Mouse (Mus musculus) midbrain, postnatal 0 days (tissue): ENCODE data around the gene Ptprm. TPM values are rescaled to one million over a fixed set of nuclear protein-coding genes. Genes with fewer than 3 reads are reported as not detected.

Experiments
- ATAC-seq: fragments of 200-750 bp; cut with Nextera tagmentation; 2 replicates; pipeline ENCODE4 v1.8.0; 2017; ENCODE audit warnings: moderate number of reproducible peaks, mild to moderate bottlenecking, moderate TSS enrichment, moderate library complexity; ENCODE audit not compliant: low FRiP score
- DNase-seq: peaks from one replicate; pipeline ENCODE4 v3.0.0-alpha.2; 2015; ENCODE audit warnings: low spot score
- H3K27ac ChIP-seq: fragments of 300-500 bp; sonication (generic); 2 replicates; pipeline ENCODE4 v1.5.1; 2014; ENCODE audit warnings: low read depth, mild to moderate bottlenecking, low read length, mixed read lengths
- H3K27me3 ChIP-seq: fragments of 300-500 bp; sonication (generic); 2 replicates; pipeline ENCODE4 v1.6.1; 2014; ENCODE audit warnings: low read length, control low read depth, mixed read lengths; ENCODE audit not compliant: insufficient read depth
- H3K36me3 ChIP-seq: fragments of 300-500 bp; sonication (generic); 2 replicates; pipeline ENCODE4 v1.6.1; 2014; ENCODE audit warnings: low read length, control low read depth, mixed read lengths; ENCODE audit not compliant: insufficient read depth
- H3K4me1 ChIP-seq: fragments of 300-500 bp; sonication (generic); 2 replicates; pipeline ENCODE4 v1.6.1; 2014; ENCODE audit warnings: mild to moderate bottlenecking, control low read depth, antibody characterized with exemption, low read length, mixed read lengths; ENCODE audit not compliant: insufficient read depth
- H3K4me2 ChIP-seq: fragments of 300-500 bp; sonication (generic); 2 replicates; pipeline ENCODE4 v1.6.1; 2014; ENCODE audit warnings: low read depth, mild to moderate bottlenecking, low read length, mixed read lengths; ENCODE audit not compliant: poor library complexity, severe bottlenecking
- H3K4me3 ChIP-seq: fragments of 300-500 bp; sonication (generic); 2 replicates; pipeline ENCODE4 v1.5.1; 2014; ENCODE audit warnings: low read depth, mild to moderate bottlenecking, low read length, moderate library complexity
- H3K9ac ChIP-seq: fragments of 300-500 bp; sonication (generic); replicated peaks from 2 replicates; pipeline ENCODE4 v1.6.1; 2014; ENCODE audit warnings: mild to moderate bottlenecking, low read length, moderate library complexity, mixed read lengths; ENCODE audit not compliant: poor library complexity, severe bottlenecking
- H3K9me3 ChIP-seq: fragments of 300-500 bp; sonication (generic); 2 replicates; pipeline ENCODE4 v1.6.1; 2016; ENCODE audit warnings: low read length, control low read depth
- CTCF ChIP-seq: IDR thresholded peaks from 2 replicates; pipeline ENCODE4 v1.5.1; 2016; ENCODE audit warnings: antibody characterized with exemption, mild to moderate bottlenecking
- WGBS: fragments of 180-500 bp; shearing (Covaris S2); extraction: QIAGEN DNeasy Blood & Tissue Kit; methylation state at CpG from one replicate; pipeline ENCODE4 v1.1.7; 2014; 5-methylcytosine and 5-hydroxymethylcytosine counted together
- polyA plus RNA-seq: library from polyadenylated mRNA; unstranded; fragments of >200 nt; fragmentation: Nextera tagmentation; extraction: Ambion mirVana; gene quantifications from 2 replicates; pipeline ENCODE4 v1.2.1, GENCODE M21; 2015
- total RNA-seq: library from RNA; depleted of rRNA; stranded (reverse); fragments of >200 nt; gene quantifications from 2 replicates; pipeline ENCODE4 v1.2.3, GENCODE M21; 2014; rRNA removed

The Ptprm gene
- 43.5 and 45.4 TPM in 2 replicates for total RNA-seq
- 15.9 and 18.3 TPM in 2 replicates for polyA plus RNA-seq

DNA sequence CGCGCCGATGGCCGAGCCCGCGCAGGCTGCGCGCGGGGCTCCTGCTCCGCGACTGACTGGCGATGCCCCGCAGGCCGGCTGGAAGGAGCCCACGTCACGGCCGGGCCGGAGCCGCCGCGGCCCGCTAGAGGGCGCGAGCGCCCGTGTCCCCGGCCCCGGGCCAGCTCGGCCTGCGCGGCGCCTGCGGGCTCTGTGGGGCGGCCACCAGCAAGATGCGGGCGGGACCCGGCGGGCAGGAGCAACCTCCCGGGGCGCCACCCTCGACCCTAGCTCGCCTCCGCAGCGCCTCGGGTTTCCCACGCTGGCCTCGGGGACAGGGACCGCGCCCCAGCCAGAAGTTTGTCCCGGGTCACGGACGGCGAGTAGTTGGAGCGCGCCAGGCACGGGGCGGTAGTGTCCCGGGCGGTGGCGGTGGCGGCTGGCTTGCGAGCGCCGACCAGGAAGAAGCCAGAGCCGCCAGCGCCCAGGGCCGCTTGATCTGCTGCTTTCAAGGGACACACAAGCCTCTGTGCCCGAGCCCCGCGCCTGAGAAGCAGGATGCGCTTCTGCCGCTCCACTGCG is at the start of gene Ptprm:
TSS of gene Ptprm (minus strand) at position 7 of the 561 bp plus-strand sequence.
- ATAC-seq (peak; percentile 92), DNase-seq (peak; percentile 86)
- Histone ChIP-seq H3K4me3 (peak within 1 kb of the TSS; percentile 77), H3K9me3 (no peaks in the 10 kb centered on the region), H3K27ac (peak within 1 kb of the TSS; percentile 62), H3K27me3 (no peaks in the 10 kb centered on the region), H3K4me1 (no peaks in the 10 kb centered on the region), H3K4me2 (peak within 1 kb of the TSS; percentile 95), H3K9ac (peak within 1 kb of the TSS; percentile 70), H3K36me3 (no peaks in the 10 kb centered on the region)
- peak; percentile 46 for TF ChIP-seq CTCF
- 0% methylated on average over 65 of the region's 73 CpGs for WGBS

GRCm38 (mm10) chr17:67396205-67396604 is 41.9 kb upstream of the Ptprm start:
- Histone ChIP-seq H3K27ac (no peak overlapping the region), H3K9ac (no peak overlapping the region), H3K4me1 (no peaks in the 10 kb centered on the region), H3K9me3 (no peaks in the 10 kb centered on the region), H3K4me3 (no peak overlapping the region), H3K27me3 (no peaks in the 10 kb centered on the region), H3K36me3 (no peaks in the 10 kb centered on the region), H3K4me2 (no peak overlapping the region)
- ATAC-seq (no peak), DNase-seq (no peak)
- TF ChIP-seq CTCF = no peak
- WGBS = 74% methylated on average over 2 of the region's 2 CpGs

- Histone ChIP-seq H3K36me3 (no peaks in the 10 kb centered on the region), H3K9me3 (no peaks in the 10 kb centered on the region), H3K27ac (no peak overlapping the region), H3K4me2 (no peak overlapping the region), H3K9ac (no peak overlapping the region), H3K4me3 (no peak overlapping the region), H3K4me1 (no peaks in the 10 kb centered on the region), H3K27me3 (no peaks in the 10 kb centered on the region)
- 39% methylated on average over 5 of the region's 5 CpGs for whole genome bisulfite sequencing
- DNase-seq (no peak), ATAC-seq (no peak)
- no peak for TF ChIP-seq CTCF
Observed at GRCm38 (mm10) chr17:67390851-67391250, 36.6 kb upstream of the Ptprm start.

GRCm38 (mm10) chr17:67388171-67388570 is 33.9 kb upstream of the Ptprm start:
- DNase-seq (no peak), ATAC-seq (no peak)
- H3K36me3 ChIP-seq = no peaks in the 10 kb centered on the region
- H3K27me3 ChIP-seq = no peaks in the 10 kb centered on the region
- H3K4me2 ChIP-seq = no peak overlapping the region
- H3K9ac ChIP-seq = no peak overlapping the region
- no peaks in the 10 kb centered on the region for H3K9me3 ChIP-seq
- no peak overlapping the region for H3K27ac ChIP-seq
- H3K4me3 ChIP-seq = no peak overlapping the region
- WGBS = 72% methylated on average over 7 of the region's 7 CpGs
- TF ChIP-seq CTCF = no peak
- H3K4me1 ChIP-seq = no peaks in the 10 kb centered on the region

GRCm38 (mm10) chr17:67385286-67385685 is 31.0 kb upstream of the Ptprm start:
- Histone ChIP-seq H3K9ac (no peak overlapping the region), H3K4me3 (no peak overlapping the region), H3K4me1 (no peaks in the 10 kb centered on the region), H3K27ac (no peak overlapping the region), H3K27me3 (no peaks in the 10 kb centered on the region), H3K4me2 (no peak overlapping the region), H3K9me3 (no peaks in the 10 kb centered on the region), H3K36me3 (no peaks in the 10 kb centered on the region)
- DNase-seq (no peak), ATAC-seq (no peak)
- WGBS = 60% methylated on average over 6 of the region's 6 CpGs
- TF ChIP-seq CTCF = no peak

DNA sequence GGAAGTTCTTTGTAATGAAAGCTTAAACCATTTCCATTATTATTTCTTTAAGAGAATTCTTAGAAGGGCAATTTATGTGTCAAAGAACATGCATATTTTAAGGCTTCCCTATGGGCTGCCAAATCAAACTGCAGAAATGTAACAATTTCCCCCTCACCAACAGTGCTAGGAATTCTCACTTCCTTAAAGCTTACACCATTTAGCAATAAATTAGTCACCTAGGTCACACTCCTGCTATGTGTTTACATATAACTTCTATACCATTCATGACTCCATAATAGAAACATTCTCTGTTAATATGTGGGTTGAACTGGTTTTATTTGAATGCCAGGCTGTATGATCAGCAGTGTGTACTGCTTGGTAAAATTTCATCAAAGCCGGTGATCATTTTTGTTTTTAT is 29.4 kb upstream of the Ptprm start:
- H3K9ac ChIP-seq = no peak overlapping the region

More for the DNA sequence above, 29.4 kb upstream of the Ptprm start:
- no peaks in the 10 kb centered on the region for H3K27me3 ChIP-seq
- H3K9me3 ChIP-seq = no peaks in the 10 kb centered on the region
- ATAC-seq (no peak), DNase-seq (no peak)
- H3K4me2 ChIP-seq = no peak overlapping the region
- no peak overlapping the region for H3K4me3 ChIP-seq
- H3K27ac ChIP-seq = no peak overlapping the region
- TF ChIP-seq CTCF = no peak
- WGBS = 91% methylated on average over 1 of the region's 1 CpGs
- H3K4me1 ChIP-seq = no peaks in the 10 kb centered on the region
- H3K36me3 ChIP-seq = no peaks in the 10 kb centered on the region
